Mouse (Mus musculus) mesoderm, embryonic 11.5 days (tissue): ENCODE measurements at regions not wholly inside any gene's neighbourhood (a gene's known extent, or its start where the extent isn't known, plus 50 kb on each side); places are given as distances from the start of the nearest gene placed in this dataset.
A peak's percentile ranks its signal among the peaks of the same experiment; 100 is the strongest.

Source experiments
- DNase-seq: peaks from one replicate; pipeline ENCODE4 v3.0.0-alpha.2; 2012; ENCODE audit warnings: low read depth, low spot score

DNA sequence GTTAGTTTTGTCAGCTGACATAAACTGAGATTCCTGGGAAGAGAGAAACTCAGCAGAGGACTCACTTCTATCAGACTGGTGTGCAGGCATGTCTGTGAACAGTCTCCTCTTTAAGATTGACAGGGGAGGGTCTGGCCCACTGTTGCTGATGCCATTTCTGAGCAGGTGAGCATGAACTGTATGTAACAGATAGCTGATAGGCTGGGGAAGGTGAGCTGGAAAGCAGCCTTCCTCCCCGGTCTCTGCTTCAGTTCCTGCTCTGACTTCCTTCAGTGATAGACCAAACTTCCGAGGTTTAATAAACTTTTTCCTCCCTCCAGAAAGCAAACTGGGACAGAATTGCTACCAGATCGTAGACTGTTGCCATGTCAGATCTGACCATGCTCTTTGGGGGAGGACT is 430.9 kb upstream of the Camk1g start:
- DNase-seq, result no peak

DNA sequence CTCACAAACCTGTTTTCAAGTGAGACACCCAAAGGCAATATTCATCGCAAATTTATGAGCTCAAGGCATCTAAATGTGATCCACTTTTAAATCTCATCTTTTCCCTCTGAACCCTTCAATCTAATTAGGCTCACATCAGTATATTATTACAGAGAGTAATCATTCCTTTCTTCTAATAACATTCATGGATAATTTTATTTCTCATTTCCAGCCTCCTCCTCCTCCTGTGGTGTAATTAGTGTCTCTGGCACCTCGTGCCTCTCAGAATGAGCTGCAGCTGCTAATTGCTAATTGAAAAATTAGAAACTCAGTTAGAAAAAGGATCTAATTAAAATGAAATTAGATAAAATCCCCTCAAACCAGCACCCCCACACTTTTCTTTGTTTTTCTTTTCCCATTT is 420.5 kb upstream of the Camk1g start:
- DNase-seq, result no peak

DNA sequence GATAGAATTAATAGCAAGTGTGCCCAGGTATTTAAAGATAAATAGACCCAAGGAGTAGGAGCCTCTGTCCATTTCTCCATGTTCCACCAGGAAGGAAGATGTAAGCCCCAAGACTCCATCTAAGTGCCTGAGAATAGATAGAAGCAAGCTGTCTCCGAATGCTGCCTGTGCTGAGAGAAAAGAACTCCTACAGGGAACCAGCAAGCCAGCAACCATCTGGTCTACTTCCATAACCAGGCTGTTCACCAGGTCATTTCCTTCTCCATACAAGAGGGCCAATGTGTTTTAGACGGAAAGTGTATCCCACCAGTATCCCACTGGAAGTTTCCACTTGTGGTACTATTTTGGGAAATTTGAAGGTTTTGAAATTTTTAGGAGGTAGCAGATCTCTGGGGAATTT is 418.4 kb upstream of the Camk1g start:
- DNase-seq, result no peak

DNA sequence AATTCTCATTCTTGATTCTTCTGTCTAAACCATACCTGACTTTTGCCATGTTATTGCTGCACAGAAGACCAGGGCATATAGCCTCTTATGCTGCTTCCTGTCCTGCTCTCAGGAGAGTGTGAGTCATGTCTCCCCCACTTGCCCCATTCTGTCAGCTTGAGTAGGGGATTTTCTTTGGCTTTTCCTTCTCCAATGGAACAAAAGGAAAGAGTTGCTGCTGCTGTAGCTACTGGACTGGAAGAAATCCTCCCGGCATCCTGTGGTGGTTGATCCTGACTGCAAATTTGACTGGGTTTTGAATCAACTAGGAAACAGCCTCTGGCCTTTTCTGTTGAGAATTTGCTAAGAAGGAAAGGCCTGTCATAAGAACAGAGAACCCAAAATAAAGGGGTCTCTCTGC is 417.3 kb upstream of the Camk1g start:
- no peak for DNase-seq

DNA sequence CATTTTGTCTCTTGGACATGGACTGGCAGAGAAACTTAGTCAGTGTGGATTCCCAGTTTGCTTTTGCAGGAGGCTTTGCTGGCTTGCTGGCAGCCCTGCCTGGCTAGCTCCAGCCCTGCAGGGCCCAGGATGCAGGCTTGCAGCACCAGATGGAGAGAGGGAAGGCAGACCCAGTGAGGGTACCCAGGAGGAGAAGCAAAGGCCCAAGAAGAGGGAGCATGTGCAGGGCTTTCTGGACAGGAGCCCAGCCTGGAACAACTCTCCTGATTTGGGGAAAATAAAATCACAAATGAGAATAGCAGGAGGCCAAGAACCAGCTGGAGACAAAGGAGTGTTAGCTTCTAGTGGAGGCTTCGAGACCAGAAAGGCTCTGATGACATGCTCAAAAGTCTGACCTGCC is 414.9 kb upstream of the Camk1g start:
- no peak for DNase-seq

DNA sequence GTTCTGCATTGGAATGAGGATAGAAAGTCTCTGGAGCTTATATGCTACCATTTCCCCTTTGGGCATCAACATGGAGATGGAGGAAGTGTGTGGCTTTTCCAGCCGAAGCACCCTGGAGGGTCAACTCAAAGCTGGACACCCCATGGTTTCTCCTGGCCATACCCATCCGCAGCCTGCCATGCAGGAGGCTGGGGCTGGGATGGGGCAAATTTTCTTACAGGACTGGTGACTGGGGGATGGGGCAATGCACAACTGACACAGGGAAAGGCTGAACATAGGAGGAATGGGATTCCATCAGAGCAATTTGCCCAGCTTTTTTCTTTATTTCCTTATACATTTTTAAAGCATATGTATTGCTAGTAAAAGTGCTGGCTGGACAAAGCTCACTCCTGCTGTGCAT is 414.4 kb upstream of the Camk1g start:
- DNase-seq, result no peak

DNA sequence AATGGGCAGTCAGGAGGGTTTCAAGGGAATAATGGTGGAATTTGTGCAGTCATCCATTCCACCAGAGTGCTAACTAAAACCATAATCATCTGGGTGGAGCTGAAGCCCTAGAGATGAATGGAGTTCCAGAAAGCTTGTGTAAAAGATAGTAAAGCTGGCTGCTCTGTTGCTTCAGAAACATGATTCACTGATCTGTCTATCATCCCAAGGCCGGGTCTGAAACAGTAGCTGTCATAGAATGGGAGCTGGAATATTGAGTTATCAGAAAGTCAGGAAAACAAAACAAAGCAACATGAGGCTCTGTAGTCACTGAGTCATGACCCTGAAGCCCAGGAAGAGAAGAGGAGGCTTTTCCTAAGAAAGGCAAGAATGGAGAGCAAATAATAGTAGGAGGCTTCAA is 408.1 kb upstream of the Camk1g start:
- no peak for DNase-seq

DNA sequence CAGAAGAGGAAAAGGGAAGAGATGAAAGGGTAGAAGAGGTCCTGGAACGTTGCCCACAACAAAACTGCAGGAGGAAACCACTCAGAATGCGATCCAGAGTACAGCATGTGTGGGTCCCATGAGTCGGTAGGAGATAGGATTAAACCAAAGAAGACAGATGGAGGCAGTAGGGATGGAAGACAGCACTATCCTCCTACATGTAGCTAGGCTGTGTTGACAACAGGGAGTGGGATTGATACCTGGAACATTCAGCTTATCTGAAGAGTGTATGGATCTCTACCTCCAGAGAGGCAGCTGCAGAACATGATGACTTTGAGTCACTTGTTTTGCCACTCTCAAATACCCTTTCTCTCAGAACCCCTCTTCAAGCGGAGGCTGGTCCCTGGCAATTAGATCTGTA is 399.4 kb upstream of the Camk1g start:
- DNase-seq, result no peak

DNA sequence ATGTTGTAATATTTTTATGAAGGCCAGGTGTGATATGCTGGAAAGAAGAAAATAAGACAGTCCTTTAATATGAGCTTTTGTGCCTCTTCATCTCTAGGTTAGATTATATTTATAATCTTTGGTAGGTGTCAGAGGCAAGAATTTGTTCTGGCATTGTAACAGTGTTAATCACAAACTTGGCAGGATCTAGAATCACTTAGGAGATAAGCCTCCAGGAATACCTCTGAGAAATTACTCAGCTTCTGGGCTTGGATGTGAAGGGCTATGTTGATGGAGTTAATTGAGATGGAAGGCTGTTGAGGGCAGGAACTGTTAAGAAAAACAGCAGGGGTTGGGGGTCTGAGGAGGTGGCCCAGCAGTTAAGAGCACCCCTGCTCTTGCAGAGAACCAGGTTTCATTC is 394.0 kb upstream of the Camk1g start:
- DNase-seq, result no peak

DNA sequence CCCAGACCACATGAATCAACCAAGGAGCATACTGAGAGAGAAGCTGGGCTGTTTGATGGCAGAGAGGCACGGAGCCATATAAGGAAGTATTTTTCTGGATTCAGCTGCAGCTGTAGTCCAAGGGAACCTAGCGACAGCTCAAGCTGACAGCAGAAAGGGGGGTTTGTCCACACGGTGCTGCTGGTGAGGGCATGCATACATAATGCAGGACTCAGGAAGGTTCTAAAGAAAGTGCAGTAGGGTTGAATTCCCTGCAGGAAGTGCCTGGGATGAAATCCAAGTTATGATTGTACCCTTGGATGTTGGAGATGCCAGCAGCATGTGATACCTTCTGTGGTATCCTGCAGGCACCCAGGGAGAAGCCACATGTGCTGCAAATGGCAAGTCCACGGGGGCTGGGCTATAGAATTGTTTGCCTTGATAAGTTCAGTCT is 381.7 kb upstream of the Camk1g start:
- DNase-seq, result peak; percentile 28

DNA sequence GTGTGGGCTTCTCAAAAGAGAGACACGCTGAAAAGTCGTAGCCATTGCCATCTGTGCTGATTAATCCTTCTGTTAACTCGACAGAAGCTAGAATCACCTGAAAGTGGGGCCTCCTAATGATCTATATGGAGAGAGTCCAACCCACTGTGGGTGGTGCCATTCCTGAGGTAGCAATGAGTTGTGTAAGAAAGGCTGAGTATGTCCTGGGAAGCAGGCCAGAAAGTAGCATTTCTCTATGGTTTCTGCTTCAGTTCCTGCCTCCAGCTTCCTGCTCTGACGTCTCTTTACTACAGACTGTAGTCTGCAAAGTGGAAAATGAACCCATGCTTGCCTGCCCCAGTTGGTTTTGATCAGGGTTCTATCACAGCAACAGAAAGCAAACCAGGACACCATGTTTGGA is 380.8 kb upstream of the Camk1g start:
- DNase-seq, result no peak

DNA sequence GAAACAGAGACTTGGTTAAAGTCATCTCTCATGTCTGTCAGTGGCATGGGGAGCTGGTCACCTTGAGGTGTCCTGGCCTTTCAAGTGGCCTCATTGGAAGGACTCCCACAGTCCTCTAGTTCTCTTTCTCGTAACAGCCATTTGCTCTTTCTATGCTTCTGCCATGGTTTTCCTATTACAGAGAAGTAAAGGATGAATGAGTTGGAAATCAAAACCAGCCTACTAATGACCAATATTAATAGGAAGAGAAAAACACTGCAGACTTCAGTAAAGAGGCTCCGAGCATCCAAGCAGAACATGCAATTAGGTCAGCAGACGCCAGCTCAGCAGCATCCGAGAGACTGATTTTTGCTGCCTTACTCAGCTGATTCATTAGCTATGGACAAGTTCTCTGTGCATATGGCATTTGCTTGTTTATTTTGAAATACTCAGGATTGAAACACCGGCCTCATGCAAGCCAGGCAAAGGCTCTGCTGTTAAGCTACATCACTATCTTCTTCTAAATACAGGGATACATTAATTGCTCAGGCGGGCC is 377.4 kb upstream of the Camk1g start:
- DNase-seq, result no peak

DNA sequence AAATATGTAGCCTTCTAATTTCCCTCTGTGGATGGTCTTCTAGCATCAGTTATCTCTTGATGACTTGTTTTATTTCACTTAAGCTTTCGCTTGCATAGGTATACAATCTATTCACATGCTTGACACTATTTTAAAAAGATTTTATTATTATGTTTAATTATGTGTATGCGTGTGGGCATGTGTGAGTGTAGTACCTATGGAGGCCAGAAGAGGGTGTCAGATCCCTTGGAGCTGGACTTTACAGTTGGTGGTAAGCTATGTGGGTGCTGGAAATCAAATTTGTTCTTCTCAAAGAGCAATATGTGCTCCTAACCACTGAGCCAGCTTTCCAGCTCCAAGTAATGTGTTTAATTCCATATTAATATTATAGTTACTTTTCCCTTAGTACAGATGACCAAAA is 372.6 kb upstream of the Camk1g start:
- no peak for DNase-seq

DNA sequence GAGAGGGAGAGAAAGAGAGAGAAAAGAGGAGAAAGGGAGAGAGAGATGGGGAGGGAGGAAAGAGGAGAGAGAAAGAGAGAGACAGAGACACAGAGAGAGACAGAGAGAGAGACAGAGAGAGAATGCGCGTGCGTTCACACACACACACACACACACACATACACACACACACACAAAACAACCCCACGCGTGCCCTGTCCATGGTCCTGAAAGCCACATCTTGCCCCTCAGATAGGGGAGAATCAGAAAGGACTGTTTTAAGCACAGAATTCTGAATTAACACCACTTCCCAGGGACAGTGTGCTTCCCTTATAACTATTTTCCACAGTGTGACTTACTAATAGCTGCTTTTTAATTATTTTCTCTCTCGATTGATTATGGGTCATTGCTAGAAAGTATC is 368.7 kb upstream of the Camk1g start:
- DNase-seq, result peak; percentile 64

DNA sequence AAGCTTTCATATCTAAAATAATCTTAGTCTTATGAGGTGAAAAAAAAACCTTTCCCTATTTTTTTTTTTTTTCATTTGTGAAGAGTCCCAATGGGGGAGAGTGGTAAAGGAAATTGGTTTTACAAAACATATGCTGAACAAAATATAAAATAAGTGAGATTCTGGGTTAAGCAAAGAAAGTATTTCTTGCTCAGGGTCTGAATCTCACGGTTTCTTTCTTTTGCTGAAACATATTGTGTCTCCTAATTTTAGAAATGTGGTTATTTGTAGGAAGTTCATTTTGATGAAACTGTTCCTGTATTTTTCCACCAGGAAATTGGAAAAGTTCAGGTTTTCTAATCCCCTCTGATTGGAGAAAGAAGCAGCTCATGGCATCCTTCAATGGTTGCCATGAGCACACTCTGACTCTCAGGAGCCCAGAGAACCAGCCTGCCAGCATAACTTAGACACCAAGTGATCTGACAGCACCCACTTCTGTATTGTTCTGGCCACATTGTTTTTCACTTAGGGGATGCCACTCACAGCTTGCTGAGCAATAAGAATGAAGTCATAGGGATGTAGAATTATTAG is 365.9 kb upstream of the Camk1g start:
- DNase-seq, result no peak

DNA sequence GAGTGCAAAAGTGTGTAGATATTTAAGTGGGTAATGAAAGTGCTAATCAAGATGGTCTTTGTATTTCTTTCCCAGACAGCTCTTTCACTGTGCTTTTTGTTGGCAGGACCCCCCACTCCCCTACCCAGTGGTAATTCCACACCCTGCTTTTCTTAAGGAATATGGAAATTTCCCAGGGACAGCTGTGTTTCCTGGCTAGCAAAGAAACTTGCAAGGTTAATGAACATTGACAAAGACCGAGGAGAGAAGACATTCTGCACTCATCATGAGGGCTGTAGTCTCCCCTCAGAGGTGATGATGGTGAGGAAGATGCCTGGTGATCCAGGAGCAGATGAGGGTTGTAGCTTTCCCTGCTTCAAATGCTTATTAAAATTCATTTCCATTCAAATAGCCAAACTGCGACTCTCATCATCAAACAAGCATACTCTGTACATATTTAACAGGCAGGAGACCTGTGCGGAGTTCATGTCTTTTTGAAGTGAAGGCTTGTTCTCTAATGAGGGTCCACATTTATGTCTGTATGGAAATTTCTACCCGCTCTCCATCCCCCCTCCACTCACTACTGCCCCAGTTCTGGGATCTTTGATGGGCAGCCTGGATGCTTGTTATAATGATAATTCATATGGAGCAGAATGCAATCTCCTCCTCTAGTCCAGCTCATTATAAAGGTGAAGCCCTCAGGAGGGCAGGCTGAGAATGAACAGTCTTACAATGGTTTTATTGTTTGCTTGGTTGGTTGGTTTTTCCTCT is 364.1 kb upstream of the Camk1g start:
- no peak for DNase-seq

DNA sequence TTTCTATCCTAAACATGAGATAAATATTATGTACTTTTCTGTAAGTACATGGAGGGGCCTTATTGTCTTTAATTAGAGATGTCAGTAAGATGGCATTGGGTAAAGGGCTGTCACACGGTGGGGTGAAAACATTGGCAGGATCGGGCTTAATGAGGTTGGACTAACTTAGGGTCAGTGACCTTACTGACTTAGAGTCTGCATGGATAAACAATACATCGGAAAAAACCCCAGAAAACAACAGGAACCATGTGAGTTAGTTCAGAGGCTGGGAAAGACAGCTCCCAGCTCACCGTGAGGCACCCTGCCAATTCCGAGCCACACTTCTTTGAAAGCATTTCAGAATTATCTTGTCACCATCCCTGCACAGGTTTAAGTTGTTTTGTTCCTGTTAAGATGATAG is 363.3 kb upstream of the Camk1g start:
- DNase-seq, result no peak

DNA sequence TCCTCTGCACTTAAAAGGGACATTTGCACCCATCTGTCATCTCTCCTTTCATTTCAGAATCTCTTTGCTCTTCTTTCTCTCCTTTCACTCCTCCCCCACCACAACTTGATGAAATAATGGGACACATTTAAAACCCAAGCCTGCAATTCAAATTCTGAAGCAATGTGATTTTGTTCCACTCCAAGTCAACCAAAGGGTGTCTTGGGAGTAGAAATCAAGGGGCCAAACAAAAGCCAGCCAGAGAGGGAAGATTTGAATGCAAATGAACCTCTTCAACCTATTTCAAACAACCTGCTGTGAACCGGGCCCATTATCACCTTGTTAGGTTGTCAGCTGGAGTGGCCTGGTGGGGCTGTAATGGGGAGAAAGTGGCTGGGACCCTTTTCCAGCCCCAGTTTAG is 362.0 kb upstream of the Camk1g start:
- no peak for DNase-seq

DNA sequence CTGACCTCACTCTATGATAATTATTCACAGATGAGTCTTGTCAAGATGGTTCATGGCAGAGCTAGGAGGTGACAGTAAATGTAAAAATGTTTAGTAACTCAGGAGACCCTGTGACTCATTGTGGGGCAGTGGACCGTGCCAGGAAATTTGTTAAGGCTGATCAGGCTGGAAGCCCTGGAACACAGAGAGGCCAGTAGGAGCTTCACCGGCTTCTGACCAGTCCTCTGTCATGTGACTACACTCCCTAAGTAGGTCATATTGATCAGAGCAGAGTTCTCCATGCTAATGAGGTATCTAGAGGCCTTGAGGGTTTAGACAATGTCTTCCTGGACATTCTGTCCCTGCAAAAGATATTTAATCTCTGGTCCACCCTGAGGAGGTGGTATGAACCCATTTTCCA is 351.8 kb upstream of the Camk1g start:
- no peak for DNase-seq

DNA sequence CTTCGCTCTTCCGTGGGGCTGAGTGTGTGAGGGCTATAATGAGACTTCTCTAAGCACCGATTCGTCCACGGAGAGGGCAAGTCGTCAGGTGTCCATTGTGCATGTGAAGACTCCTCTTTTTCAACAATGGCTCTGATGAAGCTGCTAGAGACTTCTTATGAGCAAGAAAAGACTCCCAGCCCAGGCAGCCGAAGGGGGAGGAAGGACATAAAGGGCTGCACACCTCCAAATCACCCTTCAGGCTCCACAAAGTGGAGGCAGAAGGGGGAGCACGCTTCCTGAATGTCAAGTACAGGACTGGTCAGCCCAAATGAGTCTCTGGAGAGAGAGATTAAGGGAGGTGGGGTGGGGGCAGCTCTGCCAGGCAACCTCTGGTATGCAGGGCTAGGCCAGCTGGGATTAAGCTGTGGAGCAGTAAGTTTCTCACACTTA is 350.3 kb upstream of the Camk1g start:
- no peak for DNase-seq

DNA sequence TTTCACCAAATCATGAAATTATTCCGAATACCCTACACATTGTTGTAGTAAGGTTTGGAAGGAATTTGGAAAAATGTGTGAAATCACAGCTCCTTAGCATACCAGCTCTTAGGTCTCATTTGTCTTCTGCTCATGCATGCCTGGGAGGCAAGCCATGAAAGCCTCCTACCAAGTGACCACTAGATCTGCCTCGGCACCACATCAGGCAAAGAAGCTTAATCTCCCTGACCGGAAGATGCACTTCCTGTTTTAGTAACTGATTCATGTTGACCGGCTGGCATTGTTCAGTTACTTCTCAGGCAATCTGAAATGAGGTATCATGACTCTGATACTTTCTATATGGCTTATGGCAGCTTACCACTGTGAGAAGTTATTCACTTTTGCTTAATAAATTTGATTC is 345.2 kb upstream of the Camk1g start:
- no peak for DNase-seq

DNA sequence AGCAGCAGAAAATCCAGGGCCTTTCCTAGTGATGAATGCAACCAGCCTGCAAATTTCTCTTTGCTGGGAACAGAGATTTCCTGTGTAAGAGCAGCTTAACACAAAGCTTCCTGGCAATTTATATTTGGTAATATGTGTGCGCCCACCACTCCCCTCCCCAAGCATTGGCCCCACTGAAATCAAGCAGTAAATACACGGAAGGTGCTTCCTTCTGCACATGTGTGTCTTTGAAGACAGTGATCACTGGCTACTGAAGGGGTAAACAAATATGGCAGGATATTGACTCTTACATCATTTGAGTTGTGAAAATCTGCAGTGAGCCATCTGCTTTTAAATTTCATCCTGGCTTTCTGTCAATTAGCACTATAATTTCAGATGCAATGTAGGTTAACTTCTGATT is 344.5 kb upstream of the Camk1g start:
- DNase-seq, result no peak

DNA sequence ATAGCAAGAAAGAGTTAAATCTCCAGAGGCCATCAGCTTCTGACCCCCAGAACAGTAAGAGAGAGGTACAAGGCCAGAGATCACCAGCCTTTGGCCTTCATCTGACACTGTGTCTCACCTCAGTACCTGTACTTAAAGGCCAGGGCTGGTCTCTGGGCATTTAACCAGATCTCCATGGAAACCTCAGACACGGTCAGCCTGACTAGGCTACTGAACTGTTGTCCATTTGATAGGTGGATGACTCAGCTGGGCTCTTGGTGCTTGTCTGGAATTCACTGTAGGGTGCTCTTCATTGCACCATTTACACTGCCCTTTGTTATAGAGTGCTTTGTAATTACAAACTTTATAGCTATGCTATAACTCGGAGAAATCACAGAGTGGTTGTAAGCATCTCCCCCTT is 335.1 kb upstream of the Camk1g start:
- no peak for DNase-seq
